ENCODE assay signal across 9 mouse cellular contexts in the genomic region with DNA sequence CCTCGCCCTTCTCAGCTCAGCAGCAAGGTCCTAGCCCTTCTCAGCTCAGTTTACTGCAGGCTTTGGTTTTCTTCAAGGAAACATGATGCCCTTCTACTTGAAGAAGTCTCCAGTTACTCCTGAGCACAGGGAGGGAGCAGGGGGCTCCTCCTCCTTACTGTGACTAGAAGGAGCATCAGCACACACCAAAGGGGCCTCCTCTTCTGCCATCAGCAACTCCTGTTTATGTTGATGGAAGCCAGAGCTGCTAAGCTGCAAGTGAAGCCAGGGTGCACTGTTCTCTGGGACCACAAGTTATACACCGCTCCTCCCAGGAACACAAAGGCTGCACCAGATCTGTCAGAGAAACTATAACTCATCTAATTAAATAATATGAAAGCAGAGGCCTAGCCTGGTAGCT. TPM values are rescaled to one million over a fixed set of nuclear protein-coding genes. Genes with fewer than 3 reads are reported as not detected.
DNase-seq lines count a peak whose midpoint lies in the region; ATAC-seq and TF ChIP-seq lines count a peak whose summit lies in the region.
"Had no signal": no experiment of that assay in that cellular context is flagged by ENCODE, and none has a peak within 500 bp of the region (broad histone marks: within the 10 kb centered on the region; RNA-seq: fewer than 3 reads in every experiment).

No protein-coding gene starts in this region.

- H3K9me3 ChIP-seq in kidney, embryonic 15.5 days (replicated peaks) = no peaks in the 10 kb centered on the region
- no peaks in the 10 kb centered on the region for H3K9me3 ChIP-seq in embryonic facial prominence, embryonic 12.5 days
- H3K9me3 ChIP-seq in liver, embryonic 12.5 days (replicated peaks) = no peaks in the 10 kb centered on the region
- H3K9me3 ChIP-seq: forebrain, embryonic 15.5 days had no signal

- no peak for TF ChIP-seq POLR2A in bone marrow, adult 2 months (IDR thresholded peaks at IDR 0.05; ENCODE audit: borderline replicate concordance, control insufficient read depth, low read depth, low read length)

- peaks cover 53% of the 10 kb centered on the region for H3K4me1 ChIP-seq in kidney, embryonic 15.5 days
- H3K4me1 ChIP-seq in bone marrow, adult 2 months (ENCODE audit: control insufficient read depth, insufficient read depth, low read length) = peaks cover 3% of the 10 kb centered on the region
- peaks cover 39% of the 10 kb centered on the region for H3K4me1 ChIP-seq in embryonic facial prominence, embryonic 12.5 days
- peaks cover 77% of the 10 kb centered on the region for H3K4me1 ChIP-seq in liver, embryonic 12.5 days
- H3K4me1 ChIP-seq: forebrain, embryonic 15.5 days had no signal

- WGBS in kidney, embryonic 15.5 days = 26% methylated on average over 2 of the region's 2 CpGs
- WGBS in bone marrow, adult 2 months = 80% methylated on average over 2 of the region's 2 CpGs
- WGBS in embryonic facial prominence, embryonic 12.5 days = 38% methylated on average over 2 of the region's 2 CpGs
- 54% methylated on average over 2 of the region's 2 CpGs for WGBS in liver, embryonic 12.5 days (ENCODE audit: insufficient replicate concordance)

- no peaks in the 10 kb centered on the region for H3K36me3 ChIP-seq in kidney, embryonic 15.5 days
- H3K36me3 ChIP-seq in embryonic facial prominence, embryonic 12.5 days = no peaks in the 10 kb centered on the region
- H3K36me3 ChIP-seq in liver, embryonic 12.5 days = peaks cover 17% of the 10 kb centered on the region; the same call in 1 of the 2 replicates
- H3K36me3 ChIP-seq: forebrain, embryonic 15.5 days had no signal

- no peak overlapping the region for H3K4me3 ChIP-seq in kidney, embryonic 15.5 days (replicated peaks)
- H3K4me3 ChIP-seq in bone marrow, adult 2 months (replicated peaks; ENCODE audit: control insufficient read depth, low read depth, low read length) = no peak overlapping the region
- no peak overlapping the region for H3K4me3 ChIP-seq in embryonic facial prominence, embryonic 12.5 days
- H3K4me3 ChIP-seq in liver, embryonic 12.5 days = peak overlapping the region; percentile 47
- H3K4me3 ChIP-seq: forebrain, embryonic 15.5 days had no signal

- no peak for DNase-seq in kidney, postnatal 10 days
- DNase-seq in left cerebral cortex, postnatal 4 days = no peak
- no peak for DNase-seq in gastrocnemius, postnatal 10 days
- no peak for DNase-seq in adrenal gland, postnatal 10 days

- ATAC-seq in kidney, embryonic 15.5 days (replicated peaks; ENCODE audit: low FRiP score) = peak; percentile 52
- peak; percentile 68; the same call in 1 of the 2 replicates for ATAC-seq in embryonic facial prominence, embryonic 12.5 days (ENCODE audit: insufficient number of reproducible peaks, insufficient read depth, low FRiP score, low TSS enrichment)
- ATAC-seq in liver, embryonic 12.5 days = peak; percentile 8; the same call in 1 of the 2 replicates
- ATAC-seq: forebrain, embryonic 15.5 days had no signal

- H3K27me3 ChIP-seq in kidney, embryonic 15.5 days = no peaks in the 10 kb centered on the region
- no peaks in the 10 kb centered on the region for H3K27me3 ChIP-seq in embryonic facial prominence, embryonic 12.5 days
- H3K27me3 ChIP-seq in liver, embryonic 12.5 days (replicated peaks) = no peaks in the 10 kb centered on the region
- H3K27me3 ChIP-seq: forebrain, embryonic 15.5 days had no signal

- TF ChIP-seq CTCF in bone marrow, adult 2 months (IDR thresholded peaks at IDR 0.05; ENCODE audit: control insufficient read depth, insufficient read depth, low read length) = no peak

- intact Hi-C loops in left cerebral cortex, postnatal 4 days (cut with DNase I) = no loop called here

- no peak overlapping the region; the same call in 1 of the 2 replicates for H3K4me2 ChIP-seq in kidney, embryonic 15.5 days
- 0 out of 2 replicates have a peak overlapping the region, but pooled peaks have one; percentile 22 for H3K4me2 ChIP-seq in embryonic facial prominence, embryonic 12.5 days (replicated peaks)
- peak overlapping the region; percentile 72 for H3K4me2 ChIP-seq in liver, embryonic 12.5 days
- H3K4me2 ChIP-seq: forebrain, embryonic 15.5 days had no signal

- peak overlapping the region; percentile 88 for H3K27ac ChIP-seq in kidney, embryonic 15.5 days
- H3K27ac ChIP-seq in bone marrow, adult 2 months (ENCODE audit: control insufficient read depth, insufficient read depth, low read depth, low read length, poor library complexity) = peak overlapping the region; percentile 25; the same call in 1 of the 2 replicates
- H3K27ac ChIP-seq in embryonic facial prominence, embryonic 12.5 days = peak overlapping the region; percentile 78; the same call in 1 of the 2 replicates
- peak overlapping the region; percentile 97 for H3K27ac ChIP-seq in liver, embryonic 12.5 days
- H3K27ac ChIP-seq: forebrain, embryonic 15.5 days had no signal

- H3K9ac ChIP-seq in kidney, embryonic 15.5 days = no peak overlapping the region
- H3K9ac ChIP-seq in embryonic facial prominence, embryonic 12.5 days = no peak overlapping the region
- peak overlapping the region; percentile 73 for H3K9ac ChIP-seq in liver, embryonic 12.5 days
- H3K9ac ChIP-seq: forebrain, embryonic 15.5 days had no signal

RNA-seq across cellular contexts. Expression of gene St6galnac3, which starts 34.4 kb away (rescaled TPM):
- polyA plus RNA-seq in kidney, embryonic 15.5 days (2015; fragmentation: Nextera tagmentation; extraction: Ambion mirVana) = 65.2 and 65.5 TPM in 2 replicates
- polyA plus RNA-seq in bone marrow, adult 2 months (2011; ENCODE audit: insufficient read depth, insufficient read length, low replicate concordance, missing spikeins) = 13.6 and 14.4 TPM in 2 replicates
- 64.6 and 70.2 TPM in 2 replicates for polyA plus RNA-seq in embryonic facial prominence, embryonic 12.5 days (2016; fragmentation: Nextera tagmentation; extraction: Ambion mirVana)
- polyA plus RNA-seq in liver, embryonic 12.5 days (2016; fragmentation: Nextera tagmentation; extraction: Ambion mirVana) = 12.9 and 13.6 TPM in 2 replicates
- total RNA-seq in left cerebral cortex, postnatal 4 days (2021) = 10 to 100 TPM; 20.4 to 21.2 TPM
- 1 to 10 TPM; 1.5 to 5.1 TPM for total RNA-seq in gastrocnemius, postnatal 10 days (2021)
- 10 to 100 TPM; 13.3 to 14.4 TPM for total RNA-seq in adrenal gland, postnatal 10 days (2021)

Comparison
In these comparisons a context has a peak if more than half of its experiments do, and no peak if none do; other contexts are left out.
1. ATAC-seq: peak in every context shown above with its lines; median percentile 68 in embryonic facial prominence, embryonic 12.5 days; 52 in kidney, embryonic 15.5 days; 8 in liver, embryonic 12.5 days.
2. H3K27ac ChIP-seq: peak in every context shown above with its lines; median percentile 97 in liver, embryonic 12.5 days; 88 in kidney, embryonic 15.5 days; 78 in embryonic facial prominence, embryonic 12.5 days; 25 in bone marrow, adult 2 months.